ENCODE assay signal across 9 mouse cellular contexts in the genomic region with DNA sequence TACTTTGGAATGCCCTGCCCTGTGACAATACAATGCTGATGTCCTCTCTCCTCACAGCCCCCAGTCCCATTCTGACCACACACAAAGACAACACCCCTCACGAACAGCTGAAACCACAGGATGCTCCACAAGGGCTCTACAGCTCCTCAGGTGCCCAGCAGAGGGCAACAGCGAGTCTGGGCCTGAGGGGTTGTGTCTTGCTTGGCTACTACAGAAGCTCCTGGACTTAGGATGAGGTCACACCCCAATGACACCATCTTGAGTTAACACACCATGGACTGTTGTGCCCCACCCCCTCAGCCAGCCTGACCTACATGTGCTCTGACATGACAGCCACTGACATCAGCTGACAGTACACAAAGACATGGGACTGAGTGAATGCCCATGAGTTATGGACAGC. TPM values are rescaled to one million over a fixed set of nuclear protein-coding genes. Genes with fewer than 3 reads are reported as not detected.
DNase-seq lines count a peak whose midpoint lies in the region; ATAC-seq and TF ChIP-seq lines count a peak whose summit lies in the region.
"Had no signal": no experiment of that assay in that cellular context is flagged by ENCODE, and none has a peak within 500 bp of the region (broad histone marks: within the 10 kb centered on the region; RNA-seq: fewer than 3 reads in every experiment).

No protein-coding gene starts in this region.

- H3K27me3 ChIP-seq in MEL (ENCODE audit: control insufficient read depth in 1 of 2, insufficient read depth in 2 of 2, low read length in 2 of 2) = no peaks in the 10 kb centered on the region
- H3K27me3 ChIP-seq in midbrain, embryonic 12.5 days = no peaks in the 10 kb centered on the region

- no peak overlapping the region for H3K4me3 ChIP-seq in MEL (ENCODE audit: control insufficient read depth in 1 of 2, insufficient read depth in 1 of 2, low read depth in 2 of 2, low read length in 2 of 2)
- no peak overlapping the region for H3K4me3 ChIP-seq in midbrain, embryonic 12.5 days
- H3K4me3 ChIP-seq: erythroblast, embryonic 14.5 days had no signal

- ATAC-seq in midbrain, embryonic 12.5 days (ENCODE audit: low FRiP score, low read depth) = 0 out of 2 replicates have a peak, but pooled peaks have one; percentile 16

- DNase-seq in layer of hippocampus, adult 11-12 months (ENCODE audit: low spot score) = peak; percentile 50
- DNase-seq in layer of hippocampus, postnatal 14 days (ENCODE audit: low spot score in 2 of 2) = no peak
- peak; percentile 40 for DNase-seq in MEL (ENCODE audit: low read depth, low spot score)
- peak; percentile 35 for DNase-seq in cerebellum, adult 8-10 months
- peak; percentile 31 to 43 for DNase-seq in gastrocnemius, postnatal 36 days
- peak; percentile 75 to 76 for DNase-seq in kidney, postnatal 4 days
- peak; percentile 25 to 56 for DNase-seq in thymus, postnatal 10 days (ENCODE audit: low spot score in 2 of 2)

- no peak overlapping the region for H3K27ac ChIP-seq in MEL (ENCODE audit: control insufficient read depth, low read depth, low read length)
- no peak overlapping the region for H3K27ac ChIP-seq in midbrain, embryonic 12.5 days (replicated peaks)

- intact Hi-C loops in gastrocnemius, postnatal 36 days (cut with DNase I) = loop anchor here (1.0 kb wide), 1 partner anchor 80 kb away; no protein-coding TSS in a partner anchor

- no peak for TF ChIP-seq POLR2A in MEL (IDR thresholded peaks at IDR 0.05; ENCODE audit: control insufficient read depth in 1 of 2, insufficient read depth in 1 of 2, low read depth in 1 of 2, low read length in 2 of 2, poor library complexity in 1 of 2)

- H3K4me2 ChIP-seq in midbrain, embryonic 12.5 days (replicated peaks) = no peak overlapping the region

- peaks cover 0 to 6% of the 10 kb centered on the region in 2 experiments; a peak in 2 of 4 replicates for H3K36me3 ChIP-seq in MEL (ENCODE audit: control insufficient read depth in 1 of 2, insufficient read depth in 2 of 2, low read length in 2 of 2)
- peaks cover 36% of the 10 kb centered on the region for H3K36me3 ChIP-seq in midbrain, embryonic 12.5 days

- peak; percentile 23 for TF ChIP-seq RAD21 in MEL (IDR thresholded peaks at IDR 0.05; ENCODE audit: low read depth, low read length)

- H3K4me1 ChIP-seq in MEL (ENCODE audit: control insufficient read depth in 1 of 2, insufficient read depth in 2 of 2, low read length in 2 of 2) = no peaks in the 10 kb centered on the region
- H3K4me1 ChIP-seq in midbrain, embryonic 12.5 days = no peaks in the 10 kb centered on the region

- no peaks in the 10 kb centered on the region for H3K9me3 ChIP-seq in MEL (replicated peaks; ENCODE audit: insufficient read depth, low read length)
- no peaks in the 10 kb centered on the region for H3K9me3 ChIP-seq in midbrain, embryonic 12.5 days

- H3K9ac ChIP-seq in MEL (ENCODE audit: control insufficient read depth, low read depth, low read length, poor library complexity, severe bottlenecking) = no peak overlapping the region
- no peak overlapping the region for H3K9ac ChIP-seq in midbrain, embryonic 12.5 days (replicated peaks)

- peak; percentile 69 to 93 (median 86) for TF ChIP-seq CTCF in MEL (IDR thresholded peaks at IDR 0.05 in 2 of 3, conservative IDR thresholded peaks at IDR 0.05 in 1 of 3; ENCODE audit: control insufficient read depth in 1 of 3, insufficient read depth in 1 of 3, low read depth in 2 of 3, low read length in 3 of 3, poor library complexity in 1 of 3, severe bottlenecking in 1 of 3)

- TF ChIP-seq EP300 in MEL (IDR thresholded peaks at IDR 0.05; ENCODE audit: low read depth in 1 of 2, low read length in 2 of 2) = no peak

- WGBS in midbrain, embryonic 12.5 days = 40% methylated on average over 2 of the region's 2 CpGs

- H3K79me2 ChIP-seq in MEL (ENCODE audit: control insufficient read depth, insufficient read depth, low read length, poor library complexity) = no peaks in the 10 kb centered on the region

TF ChIP-seq in MEL, 35 proteins besides CTCF, POLR2A, EP300 and RAD21:
- TF ChIP-seq TAL1 (IDR thresholded peaks at IDR 0.05; ENCODE audit: low read length) (no peak), HCFC1 (IDR thresholded peaks at IDR 0.05; ENCODE audit: low read depth, low read length) (no peak), SMC3 (IDR thresholded peaks at IDR 0.05; ENCODE audit: low read depth, low read length) (peak; percentile 65)

RNA-seq across cellular contexts. Expression of a gene that starts 56.9 kb away (rescaled TPM):
- 10 to 100 TPM; 26.2 to 30.0 TPM for total RNA-seq in layer of hippocampus, postnatal 14 days (2021)
- 46.3 and 56.7 TPM in 2 replicates for total RNA-seq in MEL (2012; rRNA removed)
- polyA plus RNA-seq in MEL (2012; ENCODE audit: insufficient read depth in 1 of 2, insufficient read length in 2 of 2, low read depth in 1 of 2, low replicate concordance in 2 of 2, missing spikeins in 1 of 2) = 100 to 1,000 TPM in 1 of 2 experiments, 10 to 100 TPM in 1; 71.5 to 394 TPM
- 10 to 100 TPM; 21.1 to 26.3 TPM for total RNA-seq in gastrocnemius, postnatal 36 days (2021)
- 23.4 and 25.8 TPM in 2 replicates for polyA plus RNA-seq in midbrain, embryonic 12.5 days (2016; fragmentation: Nextera tagmentation; extraction: Ambion mirVana)

Comparison
In these comparisons a context has a peak if more than half of its experiments do, and no peak if none do; other contexts are left out.
1. DNase-seq: peak in layer of hippocampus, adult 11-12 months (single experiment), MEL (single experiment), cerebellum, adult 8-10 months (single experiment), gastrocnemius, postnatal 36 days (2 of 2), kidney, postnatal 4 days (2 of 2) and thymus, postnatal 10 days (2 of 2); none in layer of hippocampus, postnatal 14 days (0 of 2).